Mouse (Mus musculus) heart, postnatal 0 days (tissue): Measurements from ENCODE around the gene Patz1.

Source experiments
- CTCF ChIP-seq: IDR thresholded peaks from 2 replicates; pipeline ENCODE4 v1.5.1; 2016; ENCODE audit warnings: antibody characterized with exemption, control low read depth, low read depth
- EP300 ChIP-seq: IDR thresholded peaks from 2 replicates; pipeline ENCODE4 v1.6.1; 2016; ENCODE audit warnings: antibody characterized with exemption, low read depth

GRCm38 (mm10) chr11:3311586-3312347, 23.1 kb downstream of the Patz1 start:
- TF ChIP-seq CTCF (no peak), EP300 (no peak)
